Mouse (Mus musculus) MN1 (cell line): Measurements from ENCODE around the gene Smtnl1.
A peak's percentile ranks its signal among the peaks of the same experiment; 100 is the strongest.

Experiments
- DNase-seq: peaks from one replicate; pipeline ENCODE4 v3.0.0-alpha.2; 2016; ENCODE audit warnings: low spot score

Smtnl1 gene

DNA sequence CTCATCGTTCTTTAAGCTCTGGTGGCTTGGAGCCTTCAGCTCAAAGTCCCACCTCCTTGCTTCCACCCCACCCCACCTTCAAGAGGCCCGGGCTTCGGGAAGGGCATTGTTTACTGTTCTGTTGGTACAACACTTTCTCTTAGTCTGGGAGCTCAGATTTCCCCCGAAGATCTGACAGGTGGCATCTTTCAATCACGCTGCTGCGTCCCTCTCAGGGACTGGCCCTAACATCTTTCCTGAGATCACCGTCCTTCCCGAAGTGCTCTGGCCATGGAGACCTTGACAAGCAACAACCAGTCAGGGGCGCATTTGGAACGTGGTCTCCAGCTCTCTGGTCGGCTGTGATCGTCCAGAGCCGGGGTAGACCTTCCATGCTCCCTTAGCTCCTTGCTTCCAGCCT is at the start of gene Smtnl1:
Smtnl1 (minus strand) TSS at position 101 of the 400 bp plus-strand sequence.
- no peak for DNase-seq

GRCm38 (mm10) chr2:84870623-84871160 is 48.2 kb upstream of the Smtnl1 start:
- DNase-seq, result no peak

DNA sequence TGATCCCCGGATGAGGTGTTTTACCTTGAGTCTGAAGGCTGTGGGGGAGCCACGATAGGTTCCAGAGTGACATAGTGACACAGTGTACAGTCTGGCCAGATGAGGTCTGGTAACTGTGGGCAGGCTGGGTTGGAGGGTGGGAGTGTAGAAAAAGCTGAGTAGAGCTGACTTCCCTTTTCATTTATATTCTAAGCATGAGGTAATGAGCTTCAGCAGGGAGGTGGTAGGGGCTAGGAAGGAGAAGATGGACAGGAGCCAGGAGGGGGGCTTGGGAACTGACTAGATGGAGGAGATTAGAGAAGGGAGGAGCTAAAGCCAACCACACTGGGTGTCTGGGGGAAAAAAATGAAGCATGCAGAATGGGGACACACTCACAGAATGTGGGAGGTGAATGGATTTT is 46.5 kb upstream of the Smtnl1 start:
- DNase-seq, result no peak

- DNase-seq, result no peak
These were observed 46.1 kb upstream of the Smtnl1 start for GRCm38 (mm10) chr2:84868521-84868943.

DNA sequence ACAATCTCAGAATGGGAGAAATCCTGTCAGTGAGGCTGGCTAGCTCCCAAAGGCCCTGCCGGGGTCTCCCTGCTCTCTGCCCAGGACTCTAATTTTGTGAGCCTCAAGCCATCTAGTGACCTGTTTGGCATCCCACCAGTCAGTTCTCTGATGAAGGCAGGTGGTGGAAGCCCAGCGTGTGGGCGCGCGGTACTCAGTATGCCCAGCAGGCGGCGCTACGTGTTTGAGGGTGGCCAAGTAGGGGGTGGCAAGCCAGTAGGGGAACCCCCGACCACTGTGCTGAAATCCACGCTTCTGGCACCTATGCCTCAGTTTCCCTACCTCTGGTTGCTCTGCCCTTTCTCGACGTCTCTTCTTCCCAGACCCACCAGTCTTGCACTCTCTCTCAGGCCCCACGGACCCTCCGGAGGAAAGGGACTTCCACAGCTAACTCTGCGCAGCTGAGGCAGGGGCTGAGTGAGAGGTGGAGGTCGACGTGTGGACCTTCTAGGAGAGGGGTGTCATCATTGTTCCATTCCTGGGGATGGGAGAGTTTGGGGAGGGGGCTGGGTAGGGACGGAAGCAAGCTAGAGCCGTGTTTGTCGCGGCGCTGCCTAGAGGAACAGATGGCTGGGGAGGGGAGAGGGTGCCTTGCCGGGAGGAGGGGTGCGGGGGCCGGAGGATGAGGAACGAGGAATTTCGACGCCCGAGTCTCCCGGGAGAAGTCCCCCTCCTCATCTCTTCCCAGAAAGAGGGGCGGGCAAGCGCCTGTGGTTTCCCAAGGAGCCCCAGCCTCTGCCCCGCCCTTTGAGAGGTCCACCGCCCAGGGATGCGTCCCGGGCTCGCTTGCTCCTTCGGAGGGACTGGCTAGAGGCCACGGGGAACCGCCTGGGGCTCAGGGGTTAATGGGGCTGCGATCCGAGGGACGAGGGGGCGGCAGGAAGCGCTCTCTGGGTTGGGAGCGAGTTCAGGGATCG is 43.4 kb upstream of the Smtnl1 start:
- DNase-seq, result no peak

GRCm38 (mm10) chr2:84862231-84862630 is 39.8 kb upstream of the Smtnl1 start:
- no peak for DNase-seq

DNA sequence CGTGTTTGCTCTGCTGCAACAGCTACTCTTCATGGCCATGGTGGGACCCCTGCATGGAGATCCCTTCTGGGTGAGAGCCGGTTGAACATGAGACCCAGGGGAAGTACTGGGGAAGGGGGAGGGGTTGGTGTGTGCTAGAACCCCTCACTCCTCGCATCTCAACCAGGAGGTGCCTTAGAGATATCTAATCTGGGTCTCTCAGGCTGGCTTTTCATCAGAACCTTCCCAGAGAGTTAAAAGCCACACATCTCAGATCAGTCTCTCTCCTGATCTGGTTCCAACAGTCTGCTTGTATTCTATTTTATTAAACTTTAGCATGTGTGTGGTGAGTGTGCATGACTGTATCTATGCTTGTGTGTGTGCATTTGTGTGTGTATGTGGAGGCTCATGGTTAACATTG is 39.0 kb upstream of the Smtnl1 start:
- no peak for DNase-seq

DNA sequence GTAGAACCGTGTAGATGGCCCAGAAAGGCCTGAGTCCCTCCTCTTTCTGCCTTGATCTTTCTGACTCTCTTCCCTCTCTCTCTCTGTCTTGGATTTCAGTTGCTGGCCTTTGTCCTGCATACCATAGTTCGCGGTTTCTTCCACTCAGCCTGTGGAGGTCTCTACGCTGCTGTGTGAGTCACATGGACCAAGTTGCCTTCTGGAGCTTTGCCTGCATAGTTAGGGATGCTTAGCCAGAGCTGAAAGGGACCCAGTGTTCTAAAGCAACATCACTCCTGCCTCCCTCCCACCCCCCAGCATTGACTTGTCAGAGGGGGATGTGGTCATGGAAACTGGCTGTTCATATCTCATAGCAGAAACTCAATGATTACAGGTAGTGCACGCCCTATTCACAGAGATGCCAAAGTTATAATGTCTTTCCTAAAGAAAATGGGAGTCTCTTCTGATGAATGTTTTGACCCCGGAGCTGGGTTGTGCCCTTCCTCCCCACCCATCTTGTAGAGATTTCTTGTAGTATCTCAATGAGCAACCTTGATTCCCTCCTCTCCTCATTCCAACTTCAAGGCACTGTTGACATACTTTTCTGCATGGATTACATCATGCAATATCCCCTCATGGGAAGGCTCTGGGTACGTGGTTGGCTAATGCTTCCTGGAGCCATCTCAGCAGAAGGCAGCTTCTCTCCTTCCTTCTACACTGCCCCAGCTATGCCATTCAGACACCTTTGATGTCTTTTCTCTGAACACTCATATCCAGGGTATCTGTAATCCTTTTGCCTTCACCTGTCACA is 37.7 kb upstream of the Smtnl1 start:
- DNase-seq, result no peak

GRCm38 (mm10) chr2:84858551-84858950 is 36.1 kb upstream of the Smtnl1 start:
- no peak for DNase-seq

GRCm38 (mm10) chr2:84855732-84856131 is 33.3 kb upstream of the Smtnl1 start:
- DNase-seq, result peak; percentile 63

GRCm38 (mm10) chr2:84851130-84852040 is 28.9 kb upstream of the Smtnl1 start:
- DNase-seq, result no peak

DNA sequence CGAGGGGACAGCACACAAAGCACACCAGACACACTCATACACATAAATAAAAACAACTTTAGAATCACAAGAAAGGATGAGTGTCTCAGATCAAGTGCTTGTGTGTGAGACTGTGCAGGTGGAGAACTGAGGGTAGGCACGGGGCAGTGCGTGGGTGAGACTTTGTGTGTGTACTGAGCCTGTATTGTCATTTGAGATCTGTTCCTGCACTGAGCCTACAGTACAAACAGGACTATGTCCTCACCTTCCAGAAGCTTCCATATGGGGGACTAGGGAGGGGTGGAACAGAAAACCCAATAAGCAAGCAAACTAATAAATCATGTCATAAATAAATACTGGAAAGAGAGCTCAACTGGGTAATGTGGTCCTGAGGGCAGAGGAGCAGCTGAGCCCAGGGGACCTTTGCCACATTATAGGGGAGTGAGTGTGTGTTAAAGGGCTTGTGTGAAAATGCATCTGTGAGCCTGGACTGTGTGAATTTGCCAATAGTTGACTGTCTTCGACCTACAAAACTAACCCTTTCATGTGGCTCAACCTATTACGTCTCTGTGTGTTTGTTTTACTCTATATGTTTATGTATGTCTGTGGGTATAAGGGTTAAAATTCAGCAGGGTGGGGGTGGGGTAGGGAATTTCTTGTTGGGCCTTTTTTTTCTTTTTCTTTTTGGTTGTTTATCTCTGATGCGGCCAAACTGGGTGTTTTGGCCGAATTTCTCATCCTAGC is 28.1 kb upstream of the Smtnl1 start:
- no peak for DNase-seq

DNA sequence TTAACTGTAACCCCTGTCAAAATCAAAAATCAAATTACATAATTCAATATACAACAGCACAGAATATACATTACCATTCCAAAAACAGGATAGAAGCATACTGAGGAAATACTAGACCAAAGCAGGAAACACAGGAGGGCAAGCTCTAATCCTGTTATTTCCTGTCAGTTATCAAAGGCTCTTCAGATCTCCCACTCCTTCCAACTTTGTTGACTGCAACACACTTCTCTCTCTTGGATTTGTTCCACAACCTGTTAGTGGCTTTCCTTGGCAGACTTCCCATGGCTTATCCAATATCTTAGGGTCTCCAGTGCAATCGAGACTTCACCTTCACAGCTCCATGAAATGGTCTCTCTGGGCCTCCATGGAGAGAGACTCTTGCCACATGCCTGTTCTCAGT is 22.8 kb upstream of the Smtnl1 start:
- DNase-seq, result no peak

- DNase-seq, result no peak
These were observed 21.2 kb upstream of the Smtnl1 start for GRCm38 (mm10) chr2:84843654-84844053.

DNA sequence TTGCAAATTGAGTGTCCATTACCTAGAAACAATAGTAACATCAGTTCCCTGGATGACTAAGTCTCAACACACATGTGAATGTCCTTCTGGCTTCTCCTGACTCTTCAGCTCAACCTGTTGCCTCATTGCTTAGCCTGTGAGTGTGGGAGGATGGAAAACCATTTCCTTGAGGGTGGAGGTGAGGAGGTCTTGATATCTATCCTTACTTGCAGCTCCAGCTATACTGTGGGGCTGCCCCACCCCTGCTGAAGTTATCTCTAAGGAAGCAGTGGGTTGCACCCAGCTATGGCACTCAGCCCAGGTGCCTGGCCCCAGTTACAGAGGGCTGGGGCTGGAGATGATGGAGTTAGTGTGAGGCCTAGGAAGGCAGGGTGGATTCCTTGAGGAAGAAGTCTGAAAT is 19.5 kb upstream of the Smtnl1 start:
- no peak for DNase-seq

DNA sequence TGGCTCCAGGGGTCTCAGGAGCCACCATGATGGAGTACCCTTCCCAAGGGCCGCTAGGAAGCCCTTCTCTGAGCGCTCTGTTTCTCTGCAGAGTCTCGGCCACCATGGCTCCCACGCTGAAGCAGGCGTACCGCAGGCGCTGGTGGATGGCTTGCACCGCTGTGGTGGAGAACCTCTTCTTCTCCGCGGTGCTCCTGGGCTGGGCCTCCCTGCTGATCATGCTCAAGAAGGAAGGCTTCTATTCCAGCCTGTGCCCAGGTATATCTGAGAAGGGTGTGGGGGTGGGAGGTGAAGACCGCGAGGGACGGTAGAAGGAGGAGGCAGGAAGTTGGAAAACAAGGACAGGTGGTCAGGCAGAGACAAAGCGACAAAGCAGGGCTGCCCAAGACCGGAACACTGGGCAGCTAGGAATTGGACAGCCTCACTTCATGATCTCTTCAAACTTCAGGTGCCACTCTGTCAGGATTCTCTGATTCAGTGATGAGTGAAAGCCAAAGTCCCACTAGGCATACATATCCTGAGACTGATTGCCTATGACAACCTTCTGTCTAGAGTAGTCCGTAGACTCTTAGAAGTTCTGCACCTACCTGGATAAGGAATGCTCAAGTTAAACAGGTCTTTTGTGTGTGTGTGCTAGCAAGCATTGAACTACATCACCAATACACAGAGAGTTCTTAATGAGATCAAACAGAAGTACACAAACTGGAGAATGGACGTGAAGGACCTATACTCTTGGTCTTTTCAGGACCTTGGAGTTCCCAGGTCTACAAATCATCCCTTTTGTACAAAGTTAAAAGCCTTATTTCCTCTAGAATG is 18.5 kb upstream of the Smtnl1 start:
- no peak for DNase-seq

DNA sequence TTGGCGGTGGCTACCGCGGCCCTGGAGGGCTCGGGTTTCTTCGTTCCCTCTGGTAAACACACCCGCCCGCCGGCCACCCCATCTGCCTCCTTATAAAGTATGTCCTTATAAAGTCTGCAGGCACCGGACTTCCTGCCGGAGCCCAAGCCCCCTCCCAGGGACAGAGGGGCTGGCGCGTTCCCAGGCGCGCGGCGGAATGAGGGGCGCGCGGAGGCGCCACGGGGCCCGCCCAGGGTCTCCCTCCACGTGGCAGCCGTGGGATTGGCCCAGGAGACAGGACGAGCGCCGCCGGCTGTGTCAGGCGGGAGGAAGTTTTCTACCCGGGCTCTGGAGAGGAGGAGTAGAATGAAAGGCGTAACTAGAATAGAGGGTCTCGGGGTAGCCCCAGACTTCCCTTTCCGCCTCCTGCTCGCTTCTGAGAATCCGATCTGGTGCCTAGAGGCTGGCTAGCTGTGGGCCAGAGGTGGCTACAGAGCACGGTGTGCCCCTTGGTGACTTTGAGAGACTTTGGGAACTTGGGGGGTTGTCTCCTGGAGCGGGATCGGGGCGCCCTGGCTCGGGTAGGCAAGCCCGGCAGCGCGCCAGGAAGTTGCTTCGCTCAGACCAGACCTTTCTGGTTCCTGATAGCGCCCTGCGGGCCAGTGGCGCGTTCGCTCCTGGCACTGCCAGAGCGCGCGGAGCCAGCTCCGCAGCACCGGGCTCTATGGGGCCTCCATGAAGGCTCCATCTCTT is 17.7 kb upstream of the Smtnl1 start:
- no peak for DNase-seq

- DNase-seq, result no peak
These were observed 16.8 kb upstream of the Smtnl1 start for GRCm38 (mm10) chr2:84838993-84839980.
